Mouse (Mus musculus): Measurements from ENCODE around the gene Apod. TPM values are rescaled to one million over a fixed set of nuclear protein-coding genes. Genes with fewer than 3 reads are reported as not detected.
"Not testable (repeated sequence)": the region's sequence is repeated elsewhere in the genome, so short reads cannot be mapped to it uniquely, and the experiment has no call there.

Gene Apod
- polyA plus RNA-seq, 1 experiment from 2014 or later: 7.8 TPM

DNA sequence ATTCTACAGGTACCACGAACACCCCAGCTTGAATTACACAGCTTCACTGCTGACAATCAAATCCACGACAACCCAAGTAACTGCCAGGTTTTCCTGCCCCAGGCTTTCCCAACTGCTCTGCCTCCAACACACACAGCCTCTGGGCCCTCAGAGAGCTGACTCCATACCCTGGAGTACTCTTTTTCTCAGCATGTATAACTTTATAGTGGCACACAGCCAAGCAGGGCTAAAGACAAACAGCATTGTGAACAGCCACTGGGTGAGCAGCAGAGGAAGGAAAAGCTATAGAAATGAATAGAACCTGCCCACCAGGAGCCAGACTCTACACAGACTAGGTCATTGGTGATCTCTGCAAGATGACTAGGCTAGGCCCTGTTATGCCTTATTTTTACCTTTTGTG lies 15.1 kb upstream of the Apod start:
- Histone ChIP-seq H3K9me3 (ENCODE audit: control insufficient read depth, low read length) (no peaks in the 10 kb centered on the region), H3K27me3 (ENCODE audit: control insufficient read depth, insufficient read depth, low read length) (no peaks in the 10 kb centered on the region), H3K4me2 (ENCODE audit: low read depth, severe bottlenecking) (no peak overlapping the region), H3K27ac (replicated peaks; ENCODE audit: low read depth, low read length) (no peak overlapping the region), H3K4me1 (ENCODE audit: control insufficient read depth, insufficient read depth, low read length) (no peaks in the 10 kb centered on the region), H3K9ac (ENCODE audit: low read length) (no peak overlapping the region), H3K36me3 (ENCODE audit: control insufficient read depth, insufficient read depth, low read length) (no peaks in the 10 kb centered on the region), H3K4me3 (ENCODE audit: low read depth, low read length) (no peak overlapping the region)
- WGBS: 59% methylated on average over 2 of the region's 2 CpGs
- ATAC-seq (ENCODE audit: insufficient number of reproducible peaks, low FRiP score, low TSS enrichment, low read depth): no peak
- DNase-seq (ENCODE audit: low spot score): no peak

DNA sequence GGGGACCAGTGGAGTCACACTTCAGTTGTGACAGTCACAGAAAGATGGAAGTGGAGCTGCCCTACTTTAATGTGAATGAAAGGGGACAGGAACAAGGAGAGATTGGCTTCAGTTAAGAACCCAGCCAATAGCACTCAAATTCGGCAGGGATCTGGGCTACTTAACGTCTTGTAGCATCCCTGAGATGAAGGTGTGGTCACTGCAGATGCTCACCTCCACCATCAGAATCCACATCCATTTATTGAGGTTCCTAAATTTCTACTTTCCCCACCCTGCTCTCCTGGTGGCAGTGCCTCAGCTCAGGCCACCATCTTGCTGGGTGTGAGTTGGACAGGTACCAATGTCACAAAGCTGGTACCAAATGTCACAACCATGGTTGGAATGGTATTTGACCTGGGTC lies 13.3 kb upstream of the Apod start:
- Histone ChIP-seq H3K9me3 (ENCODE audit: control insufficient read depth, low read length) (no peaks in the 10 kb centered on the region), H3K4me1 (ENCODE audit: control insufficient read depth, insufficient read depth, low read length) (no peaks in the 10 kb centered on the region), H3K27ac (replicated peaks; ENCODE audit: low read depth, low read length) (no peak overlapping the region), H3K9ac (ENCODE audit: low read length) (no peak overlapping the region), H3K4me3 (ENCODE audit: low read depth, low read length) (no peak overlapping the region), H3K36me3 (ENCODE audit: control insufficient read depth, insufficient read depth, low read length) (no peaks in the 10 kb centered on the region), H3K27me3 (ENCODE audit: control insufficient read depth, insufficient read depth, low read length) (no peaks in the 10 kb centered on the region), H3K4me2 (ENCODE audit: low read depth, severe bottlenecking) (no peak overlapping the region)
- WGBS: 85% methylated on average over 2 of the region's 2 CpGs
- DNase-seq (ENCODE audit: low spot score): no peak
- ATAC-seq (ENCODE audit: insufficient number of reproducible peaks, low FRiP score, low TSS enrichment, low read depth): no peak

DNA sequence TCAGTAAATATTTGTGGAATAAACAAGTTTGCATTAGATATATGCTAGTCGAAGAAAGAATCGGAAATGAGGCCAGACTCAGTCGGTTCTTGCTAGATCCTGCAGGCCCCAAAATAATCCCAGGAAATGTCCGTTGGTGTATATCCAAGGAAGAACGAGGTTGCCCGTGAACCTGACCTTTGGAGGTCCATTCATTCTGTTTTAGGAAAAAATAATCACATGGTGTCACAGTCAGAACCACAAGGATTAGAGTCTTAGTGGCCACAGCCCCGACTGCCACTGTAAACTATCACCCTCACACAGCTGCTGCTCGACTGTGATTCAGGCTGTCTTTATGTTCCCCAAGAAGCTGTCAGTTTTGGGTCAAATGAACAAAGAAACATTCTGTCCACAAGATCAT lies 12.8 kb upstream of the Apod start:
- DNase-seq (ENCODE audit: low spot score) (no peak), ATAC-seq (ENCODE audit: insufficient number of reproducible peaks, low FRiP score, low TSS enrichment, low read depth) (no peak)
- H3K36me3 ChIP-seq (ENCODE audit: control insufficient read depth, insufficient read depth, low read length): no peaks in the 10 kb centered on the region
- no peak overlapping the region for H3K9ac ChIP-seq (ENCODE audit: low read length)
- no peak overlapping the region for H3K4me3 ChIP-seq (ENCODE audit: low read depth, low read length)
- H3K4me1 ChIP-seq (ENCODE audit: control insufficient read depth, insufficient read depth, low read length): no peaks in the 10 kb centered on the region
- no peaks in the 10 kb centered on the region for H3K9me3 ChIP-seq (ENCODE audit: control insufficient read depth, low read length)
- no peaks in the 10 kb centered on the region for H3K27me3 ChIP-seq (ENCODE audit: control insufficient read depth, insufficient read depth, low read length)
- WGBS: 86% methylated on average over 8 of the region's 8 CpGs
- H3K27ac ChIP-seq (replicated peaks; ENCODE audit: low read depth, low read length): no peak overlapping the region
- H3K4me2 ChIP-seq (ENCODE audit: low read depth, severe bottlenecking): no peak overlapping the region

DNA sequence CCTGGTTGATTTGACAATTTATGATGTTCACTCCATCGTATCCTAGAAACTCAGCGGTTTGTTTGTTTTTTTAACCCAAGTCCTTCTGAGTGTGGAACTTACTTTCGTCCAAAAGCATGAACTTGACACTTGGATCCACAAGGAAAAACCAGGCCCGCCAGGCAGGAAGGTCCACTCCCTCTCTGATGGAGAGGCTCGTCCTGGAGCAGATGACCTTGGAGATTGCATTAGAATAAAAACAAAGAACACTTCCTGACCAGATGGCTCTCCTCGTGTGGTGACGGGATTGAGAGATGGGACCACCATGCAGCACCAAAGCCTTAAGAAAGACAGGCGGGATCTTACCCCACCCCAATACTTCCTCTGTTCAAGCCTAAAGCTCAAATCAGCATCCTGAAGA lies 12.1 kb upstream of the Apod start:
- Histone ChIP-seq H3K4me2 (ENCODE audit: low read depth, severe bottlenecking) (no peak overlapping the region), H3K9ac (ENCODE audit: low read length) (no peak overlapping the region), H3K27me3 (ENCODE audit: control insufficient read depth, insufficient read depth, low read length) (no peaks in the 10 kb centered on the region), H3K36me3 (ENCODE audit: control insufficient read depth, insufficient read depth, low read length) (no peaks in the 10 kb centered on the region), H3K9me3 (ENCODE audit: control insufficient read depth, low read length) (no peaks in the 10 kb centered on the region), H3K27ac (replicated peaks; ENCODE audit: low read depth, low read length) (no peak overlapping the region), H3K4me3 (ENCODE audit: low read depth, low read length) (no peak overlapping the region), H3K4me1 (ENCODE audit: control insufficient read depth, insufficient read depth, low read length) (no peaks in the 10 kb centered on the region)
- ATAC-seq (ENCODE audit: insufficient number of reproducible peaks, low FRiP score, low TSS enrichment, low read depth) (no peak), DNase-seq (ENCODE audit: low spot score) (no peak)
- WGBS: 78% methylated on average over 8 of the region's 8 CpGs

DNA sequence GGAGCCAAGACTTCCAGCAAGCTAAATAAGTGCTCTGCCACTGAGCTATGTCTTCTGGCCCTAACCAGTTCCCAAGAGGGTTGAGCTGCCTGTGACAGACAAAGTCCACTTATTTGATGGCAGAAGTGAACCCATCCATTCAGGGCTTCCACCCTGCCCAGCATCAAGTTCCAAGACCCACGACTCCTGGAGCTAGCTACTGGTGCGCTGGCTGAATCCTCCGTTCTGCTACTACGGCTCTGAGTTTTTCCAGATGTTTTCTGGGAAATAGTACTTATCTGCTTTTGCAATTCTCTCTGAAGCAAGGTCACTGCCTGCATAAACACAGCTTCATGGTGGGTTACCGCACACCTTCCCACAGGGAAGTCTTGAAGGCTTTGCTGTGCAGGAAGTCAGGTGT lies 11.4 kb upstream of the Apod start:
- no peak overlapping the region for H3K9ac ChIP-seq (ENCODE audit: low read length)
- H3K4me2 ChIP-seq (ENCODE audit: low read depth, severe bottlenecking): no peak overlapping the region
- H3K36me3 ChIP-seq (ENCODE audit: control insufficient read depth, insufficient read depth, low read length): no peaks in the 10 kb centered on the region
- no peak overlapping the region for H3K4me3 ChIP-seq (ENCODE audit: low read depth, low read length)
- no peak for DNase-seq (ENCODE audit: low spot score)
- ATAC-seq (ENCODE audit: insufficient number of reproducible peaks, low FRiP score, low TSS enrichment, low read depth): no peak
- no peak overlapping the region for H3K27ac ChIP-seq (replicated peaks; ENCODE audit: low read depth, low read length)
- no peaks in the 10 kb centered on the region for H3K27me3 ChIP-seq (ENCODE audit: control insufficient read depth, insufficient read depth, low read length)
- H3K4me1 ChIP-seq (ENCODE audit: control insufficient read depth, insufficient read depth, low read length): no peaks in the 10 kb centered on the region
- H3K9me3 ChIP-seq (ENCODE audit: control insufficient read depth, low read length): no peaks in the 10 kb centered on the region
- 64% methylated on average over 5 of the region's 5 CpGs for WGBS

DNA sequence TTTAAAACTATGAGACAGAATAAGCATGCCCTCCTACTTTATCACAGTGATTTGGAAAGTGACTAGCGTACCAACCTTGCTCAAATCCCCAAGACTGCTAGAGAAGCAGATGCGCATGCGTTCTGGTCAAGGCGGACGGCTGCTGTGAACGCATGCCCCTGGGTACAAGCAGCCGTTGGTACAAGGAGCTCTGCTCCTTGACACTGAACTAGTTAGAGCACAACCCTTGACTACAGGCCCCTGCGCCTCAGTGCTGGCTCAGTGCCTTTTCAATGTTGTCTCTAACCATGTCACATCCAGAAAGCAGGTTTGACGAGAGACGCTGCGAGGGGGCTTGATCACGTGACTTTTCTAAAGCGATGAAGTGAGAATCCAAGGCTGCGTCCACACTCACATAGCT lies 10.5 kb upstream of the Apod start:
- H3K27ac ChIP-seq (replicated peaks; ENCODE audit: low read depth, low read length): no peak overlapping the region
- WGBS: 93% methylated on average over 14 of the region's 14 CpGs
- no peak for ATAC-seq (ENCODE audit: insufficient number of reproducible peaks, low FRiP score, low TSS enrichment, low read depth)
- H3K4me2 ChIP-seq (ENCODE audit: low read depth, severe bottlenecking): no peak overlapping the region
- no peaks in the 10 kb centered on the region for H3K36me3 ChIP-seq (ENCODE audit: control insufficient read depth, insufficient read depth, low read length)
- no peaks in the 10 kb centered on the region for H3K4me1 ChIP-seq (ENCODE audit: control insufficient read depth, insufficient read depth, low read length)
- H3K27me3 ChIP-seq (ENCODE audit: control insufficient read depth, insufficient read depth, low read length): no peaks in the 10 kb centered on the region
- H3K9me3 ChIP-seq (ENCODE audit: control insufficient read depth, low read length): no peaks in the 10 kb centered on the region
- H3K9ac ChIP-seq (ENCODE audit: low read length): no peak overlapping the region
- H3K4me3 ChIP-seq (ENCODE audit: low read depth, low read length): no peak overlapping the region
- DNase-seq (ENCODE audit: low spot score): no peak

DNA sequence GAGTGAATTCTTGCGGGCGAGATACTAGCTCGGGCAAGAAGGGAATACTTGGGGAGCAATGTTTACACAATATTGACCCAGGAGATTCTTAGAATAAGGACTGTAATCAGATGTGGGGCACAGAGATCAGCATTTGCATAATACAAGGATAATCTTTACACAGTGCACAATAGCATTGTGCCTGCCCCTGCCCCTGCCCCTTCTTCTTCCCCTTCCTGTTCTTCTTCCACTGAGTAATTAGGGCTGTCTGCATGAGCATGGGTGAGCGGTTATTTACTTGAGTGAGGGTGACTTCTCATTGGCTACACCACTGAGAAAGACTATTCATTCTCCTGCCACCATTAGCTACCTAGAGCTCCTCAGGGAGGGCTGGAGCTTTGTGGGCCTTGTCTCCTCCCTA lies 6.9 kb upstream of the Apod start:
- Histone ChIP-seq H3K4me1 (ENCODE audit: control insufficient read depth, insufficient read depth, low read length) (no peaks in the 10 kb centered on the region), H3K36me3 (ENCODE audit: control insufficient read depth, insufficient read depth, low read length) (no peaks in the 10 kb centered on the region), H3K4me3 (ENCODE audit: low read depth, low read length) (no peak overlapping the region), H3K9ac (ENCODE audit: low read length) (no peak overlapping the region), H3K9me3 (ENCODE audit: control insufficient read depth, low read length) (no peaks in the 10 kb centered on the region), H3K4me2 (ENCODE audit: low read depth, severe bottlenecking) (no peak overlapping the region), H3K27me3 (ENCODE audit: control insufficient read depth, insufficient read depth, low read length) (no peaks in the 10 kb centered on the region), H3K27ac (replicated peaks; ENCODE audit: low read depth, low read length) (no peak overlapping the region)
- WGBS: 84% methylated on average over 4 of the region's 4 CpGs
- no peak for ATAC-seq (ENCODE audit: insufficient number of reproducible peaks, low FRiP score, low TSS enrichment, low read depth)
- no peak for DNase-seq (ENCODE audit: low spot score)

DNA sequence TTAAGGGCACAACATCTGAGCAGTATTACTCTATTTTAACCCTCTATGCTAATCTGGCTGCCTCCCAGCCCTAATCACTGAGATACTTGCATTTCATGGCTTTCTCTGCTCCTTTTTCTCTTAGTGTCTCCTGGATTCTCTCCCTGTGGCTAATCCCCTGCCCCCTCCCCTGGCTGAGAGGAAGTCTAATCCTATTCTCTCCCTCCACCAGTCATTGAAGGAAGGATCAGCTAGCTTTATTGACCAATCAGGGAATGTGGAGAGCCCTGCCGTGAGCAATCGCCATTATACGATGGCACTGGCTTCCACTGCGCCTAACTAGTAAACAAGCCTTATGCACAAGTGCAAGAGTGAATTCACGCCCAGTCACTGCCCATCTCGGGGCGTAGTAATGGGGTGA lies 6.3 kb upstream of the Apod start:
- Histone ChIP-seq H3K27me3 (ENCODE audit: control insufficient read depth, insufficient read depth, low read length) (no peaks in the 10 kb centered on the region), H3K4me2 (ENCODE audit: low read depth, severe bottlenecking) (no peak overlapping the region), H3K36me3 (ENCODE audit: control insufficient read depth, insufficient read depth, low read length) (no peaks in the 10 kb centered on the region), H3K9me3 (ENCODE audit: control insufficient read depth, low read length) (no peaks in the 10 kb centered on the region), H3K27ac (replicated peaks; ENCODE audit: low read depth, low read length) (no peak overlapping the region), H3K4me3 (ENCODE audit: low read depth, low read length) (no peak overlapping the region), H3K4me1 (ENCODE audit: control insufficient read depth, insufficient read depth, low read length) (no peaks in the 10 kb centered on the region), H3K9ac (ENCODE audit: low read length) (no peak overlapping the region)
- ATAC-seq (ENCODE audit: insufficient number of reproducible peaks, low FRiP score, low TSS enrichment, low read depth): no peak
- DNase-seq (ENCODE audit: low spot score): no peak
- 77% methylated on average over 7 of the region's 7 CpGs for WGBS

DNA sequence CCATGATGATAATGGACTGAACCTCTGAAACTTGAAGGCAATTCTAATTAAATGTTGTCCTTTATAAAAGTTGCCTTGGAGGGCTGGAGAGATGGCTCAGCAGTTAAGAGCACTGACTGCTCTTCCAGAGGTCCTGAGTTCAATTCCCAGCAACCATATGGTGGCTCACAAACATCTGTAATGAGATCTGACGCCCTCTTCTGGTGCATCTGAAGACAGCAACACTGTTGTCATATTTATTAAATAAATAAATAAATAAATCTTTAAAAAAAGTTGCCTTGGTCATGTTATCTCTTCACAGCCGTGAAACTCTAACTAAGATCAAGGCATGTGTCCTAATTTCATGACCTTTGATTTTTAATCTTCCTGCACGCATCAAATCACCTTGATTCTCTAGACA lies 5.1 kb upstream of the Apod start:
- not testable (repeated sequence) for H3K36me3 ChIP-seq (ENCODE audit: control insufficient read depth, insufficient read depth, low read length); H3K9ac ChIP-seq (ENCODE audit: low read length); H3K4me1 ChIP-seq (ENCODE audit: control insufficient read depth, insufficient read depth, low read length); H3K27ac ChIP-seq (replicated peaks; ENCODE audit: low read depth, low read length); ATAC-seq (ENCODE audit: insufficient number of reproducible peaks, low FRiP score, low TSS enrichment, low read depth); H3K9me3 ChIP-seq (ENCODE audit: control insufficient read depth, low read length); H3K27me3 ChIP-seq (ENCODE audit: control insufficient read depth, insufficient read depth, low read length); H3K4me3 ChIP-seq (ENCODE audit: low read depth, low read length); H3K4me2 ChIP-seq (ENCODE audit: low read depth, severe bottlenecking); DNase-seq (ENCODE audit: low spot score)
- 77% methylated on average over 3 of the region's 3 CpGs for WGBS

Data from limb, embryonic 11.5 days (tissue).